Mouse (Mus musculus): ENCODE measurements at regions not wholly inside any gene's neighbourhood (a gene's known extent, or its start where the extent isn't known, plus 50 kb on each side); places are given as distances from the start of the nearest gene placed in this dataset.

DNA sequence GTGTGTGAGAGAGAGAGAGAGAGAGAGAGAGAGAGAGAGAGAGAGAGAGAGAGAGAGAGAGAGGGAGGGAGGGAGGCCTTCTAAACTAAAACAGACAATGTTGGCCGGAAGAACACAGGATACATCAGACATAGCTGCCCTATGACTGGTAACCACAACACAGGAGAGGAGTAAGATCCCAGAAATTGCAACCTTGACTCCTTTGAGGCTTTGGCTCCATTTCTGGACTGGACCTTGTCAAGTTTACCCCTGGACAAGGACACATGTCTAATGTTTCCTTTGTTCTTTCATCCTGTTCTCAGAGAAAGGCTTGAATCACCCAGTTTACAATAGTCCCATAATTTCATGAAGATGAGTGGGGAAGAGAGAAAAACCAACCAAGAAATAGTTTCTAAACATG is 233.7 kb upstream of the Clnk start:
- Histone ChIP-seq H3K27ac (replicated peaks) (no peak overlapping the region), H3K4me1 (no peaks in the 10 kb centered on the region), H3K4me3 (no peak overlapping the region), H3K9ac (no peak overlapping the region), H3K36me3 (no peaks in the 10 kb centered on the region), H3K9me3 (no peaks in the 10 kb centered on the region), H3K27me3 (replicated peaks) (no peaks in the 10 kb centered on the region), H3K4me2 (no peak overlapping the region)
- 71% methylated on average over 1 of the region's 1 CpGs for WGBS
- no peak for ATAC-seq (ENCODE audit: extremely low read depth, insufficient number of reproducible peaks, low FRiP score, low TSS enrichment)

DNA sequence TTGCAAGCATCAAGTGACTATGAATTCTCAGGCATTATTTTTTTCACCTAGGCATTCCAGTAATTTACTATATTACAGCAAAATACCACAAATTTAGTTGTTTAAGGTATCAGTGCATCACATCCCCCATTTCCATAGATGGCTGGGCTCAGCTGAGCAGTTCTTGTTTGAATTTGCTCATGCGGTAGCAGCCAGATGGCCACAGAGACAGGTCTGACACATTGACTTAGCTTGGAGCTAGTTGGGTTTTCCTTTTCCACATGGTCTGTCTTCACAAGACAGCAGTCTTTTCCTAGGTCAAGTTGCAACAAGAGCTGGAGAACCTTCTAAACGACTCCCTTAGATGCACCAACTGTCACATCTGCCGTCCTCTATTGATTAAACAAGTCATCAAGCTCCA is 232.9 kb upstream of the Clnk start:
- 78% methylated on average over 3 of the region's 3 CpGs for WGBS
- H3K36me3 ChIP-seq, result no peaks in the 10 kb centered on the region
- no peak overlapping the region for H3K9ac ChIP-seq
- no peak overlapping the region for H3K4me3 ChIP-seq
- H3K27me3 ChIP-seq (replicated peaks), result no peaks in the 10 kb centered on the region
- no peaks in the 10 kb centered on the region for H3K4me1 ChIP-seq
- ATAC-seq (ENCODE audit: extremely low read depth, insufficient number of reproducible peaks, low FRiP score, low TSS enrichment), result no peak
- no peak overlapping the region for H3K27ac ChIP-seq (replicated peaks)
- no peak overlapping the region for H3K4me2 ChIP-seq
- no peaks in the 10 kb centered on the region for H3K9me3 ChIP-seq

DNA sequence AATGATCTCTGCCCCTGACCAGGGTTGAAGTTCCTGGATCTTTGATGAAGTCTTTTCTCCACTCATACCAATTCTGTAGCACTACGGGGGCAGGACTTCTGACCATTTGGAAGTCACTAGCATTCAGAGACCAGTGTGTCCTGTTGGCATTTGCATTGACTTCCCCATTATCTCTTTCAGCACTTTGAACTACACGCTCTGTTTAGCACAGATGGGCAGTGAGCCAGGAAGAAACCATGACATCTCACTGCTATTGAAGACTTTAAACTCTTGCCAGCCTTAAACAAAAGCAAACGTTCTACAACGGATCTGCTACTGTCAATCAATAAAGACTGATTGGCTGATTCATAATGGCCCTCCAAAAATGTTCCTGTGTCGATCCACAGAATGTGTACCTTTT is 222.5 kb upstream of the Clnk start:
- Histone ChIP-seq H3K4me2 (no peak overlapping the region), H3K4me3 (no peak overlapping the region), H3K36me3 (no peaks in the 10 kb centered on the region), H3K4me1 (no peaks in the 10 kb centered on the region), H3K27ac (replicated peaks) (no peak overlapping the region), H3K9me3 (no peaks in the 10 kb centered on the region), H3K9ac (no peak overlapping the region), H3K27me3 (replicated peaks) (no peaks in the 10 kb centered on the region)
- WGBS, result 41% methylated on average over 5 of the region's 5 CpGs
- ATAC-seq (ENCODE audit: extremely low read depth, insufficient number of reproducible peaks, low FRiP score, low TSS enrichment), result no peak

DNA sequence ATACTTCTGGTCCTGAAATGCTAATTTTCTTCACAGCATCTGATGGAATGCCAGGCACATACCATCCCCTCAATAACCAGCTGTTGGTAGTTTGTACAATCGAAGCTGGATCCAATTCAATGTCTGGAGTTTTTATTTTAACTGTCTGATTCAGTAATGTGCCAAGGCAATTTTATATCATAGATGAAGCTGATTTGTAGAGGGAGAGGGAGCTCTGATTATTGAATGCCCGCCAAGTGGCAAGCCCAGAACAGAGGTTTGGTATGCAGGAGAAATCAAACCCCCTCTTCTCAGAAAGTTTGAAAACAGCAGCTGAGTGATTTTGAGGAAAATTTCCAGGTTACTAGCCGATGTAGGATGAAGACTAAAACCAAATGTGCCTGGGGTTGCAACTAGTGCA is 218.3 kb upstream of the Clnk start:
- Histone ChIP-seq H3K27ac (replicated peaks) (no peak overlapping the region), H3K4me2 (no peak overlapping the region), H3K4me1 (no peaks in the 10 kb centered on the region), H3K9ac (no peak overlapping the region), H3K4me3 (no peak overlapping the region), H3K9me3 (no peaks in the 10 kb centered on the region), H3K27me3 (replicated peaks) (no peaks in the 10 kb centered on the region), H3K36me3 (no peaks in the 10 kb centered on the region)
- WGBS, result 55% methylated on average over 3 of the region's 3 CpGs
- no peak for ATAC-seq (ENCODE audit: extremely low read depth, insufficient number of reproducible peaks, low FRiP score, low TSS enrichment)

DNA sequence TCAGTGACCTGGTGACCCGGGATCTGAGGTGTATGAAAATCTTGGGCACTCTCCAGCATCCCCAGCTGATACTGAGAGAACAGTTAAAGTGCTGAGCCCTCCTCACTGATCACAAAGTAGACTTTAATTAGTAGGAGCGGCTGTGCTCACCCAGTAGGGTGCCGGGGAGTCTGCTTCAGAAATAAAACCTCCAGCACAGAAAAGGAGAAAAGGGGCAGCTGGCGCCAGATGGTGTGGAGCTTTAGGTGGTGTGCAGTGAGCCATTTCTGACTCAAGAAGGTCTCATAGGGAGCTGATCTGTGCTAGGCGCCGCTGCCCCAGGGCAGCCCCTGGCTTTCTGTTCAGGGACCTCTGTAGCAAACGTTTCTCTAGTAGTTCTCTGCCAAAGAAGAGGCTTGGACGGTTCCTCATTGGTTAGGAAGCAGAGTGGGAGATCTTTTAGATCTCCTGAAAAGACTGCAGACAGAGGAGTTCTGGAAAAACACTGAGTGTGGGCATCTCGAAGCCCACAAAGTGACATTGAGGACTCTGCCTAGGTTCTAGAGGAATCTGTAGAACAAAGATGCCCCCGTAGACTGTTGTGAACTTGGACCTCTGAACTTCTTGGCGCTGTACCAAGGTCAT is 200.1 kb upstream of the Clnk start:
- no peaks in the 10 kb centered on the region for H3K27me3 ChIP-seq (replicated peaks)
- no peaks in the 10 kb centered on the region for H3K4me1 ChIP-seq
- no peaks in the 10 kb centered on the region for H3K9me3 ChIP-seq
- H3K27ac ChIP-seq (replicated peaks), result no peak overlapping the region
- no peak overlapping the region for H3K4me2 ChIP-seq
- H3K9ac ChIP-seq, result no peak overlapping the region
- no peaks in the 10 kb centered on the region for H3K36me3 ChIP-seq
- WGBS, result 52% methylated on average over 11 of the region's 11 CpGs
- ATAC-seq (ENCODE audit: extremely low read depth, insufficient number of reproducible peaks, low FRiP score, low TSS enrichment), result no peak
- no peak overlapping the region for H3K4me3 ChIP-seq

DNA sequence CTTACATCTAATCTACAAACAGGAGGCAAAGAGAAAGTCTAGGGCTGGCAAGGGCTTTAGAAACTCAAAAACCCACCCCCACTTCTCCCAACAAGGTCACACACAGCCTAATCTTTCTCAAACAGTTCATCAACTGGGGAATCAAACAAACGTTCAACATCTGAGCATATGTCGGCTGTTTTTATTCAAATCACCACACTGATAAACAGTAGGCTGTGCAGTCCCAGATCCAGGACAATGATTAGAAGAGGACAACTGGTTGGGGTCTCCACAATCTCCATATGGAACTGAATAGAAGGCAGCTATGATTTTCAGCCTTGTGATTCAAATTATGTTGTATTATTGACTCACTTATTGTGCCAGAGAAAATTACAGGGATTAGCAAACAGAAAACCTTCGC is 193.1 kb upstream of the Clnk start:
- H3K9ac ChIP-seq, result no peak overlapping the region
- no peaks in the 10 kb centered on the region for H3K4me1 ChIP-seq
- ATAC-seq (ENCODE audit: extremely low read depth, insufficient number of reproducible peaks, low FRiP score, low TSS enrichment), result no peak
- no peak overlapping the region for H3K4me3 ChIP-seq
- H3K4me2 ChIP-seq, result no peak overlapping the region
- no peaks in the 10 kb centered on the region for H3K9me3 ChIP-seq
- H3K27me3 ChIP-seq (replicated peaks), result no peaks in the 10 kb centered on the region
- 67% methylated on average over 3 of the region's 3 CpGs for WGBS
- H3K36me3 ChIP-seq, result no peaks in the 10 kb centered on the region
- no peak overlapping the region for H3K27ac ChIP-seq (replicated peaks)

DNA sequence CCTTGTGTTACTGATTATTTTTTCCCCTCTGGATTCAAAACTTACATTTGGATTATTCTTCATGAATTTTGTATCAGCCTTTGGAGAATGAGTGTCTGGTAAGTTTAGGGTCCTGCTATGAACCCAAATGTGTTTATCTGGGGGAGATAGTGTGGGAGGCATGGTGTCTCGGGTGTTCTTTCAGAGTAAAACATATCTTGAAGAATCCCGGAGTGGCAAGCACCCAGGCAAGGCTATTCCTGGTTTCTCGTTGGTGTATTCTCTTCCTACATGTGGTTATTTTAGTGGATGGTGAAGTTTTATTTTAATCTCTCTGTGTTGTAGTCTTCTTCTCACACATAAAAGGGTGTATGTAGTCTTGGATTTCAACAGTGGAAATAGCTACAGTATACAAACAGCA is 186.4 kb upstream of the Clnk start:
- ATAC-seq (ENCODE audit: extremely low read depth, insufficient number of reproducible peaks, low FRiP score, low TSS enrichment), result no peak
- no peak overlapping the region for H3K4me3 ChIP-seq
- H3K4me2 ChIP-seq, result no peak overlapping the region
- no peak overlapping the region for H3K9ac ChIP-seq
- no peaks in the 10 kb centered on the region for H3K9me3 ChIP-seq
- H3K36me3 ChIP-seq, result no peaks in the 10 kb centered on the region
- WGBS, result 51% methylated on average over 3 of the region's 3 CpGs
- no peak overlapping the region for H3K27ac ChIP-seq (replicated peaks)
- H3K4me1 ChIP-seq, result no peaks in the 10 kb centered on the region
- no peaks in the 10 kb centered on the region for H3K27me3 ChIP-seq (replicated peaks)

DNA sequence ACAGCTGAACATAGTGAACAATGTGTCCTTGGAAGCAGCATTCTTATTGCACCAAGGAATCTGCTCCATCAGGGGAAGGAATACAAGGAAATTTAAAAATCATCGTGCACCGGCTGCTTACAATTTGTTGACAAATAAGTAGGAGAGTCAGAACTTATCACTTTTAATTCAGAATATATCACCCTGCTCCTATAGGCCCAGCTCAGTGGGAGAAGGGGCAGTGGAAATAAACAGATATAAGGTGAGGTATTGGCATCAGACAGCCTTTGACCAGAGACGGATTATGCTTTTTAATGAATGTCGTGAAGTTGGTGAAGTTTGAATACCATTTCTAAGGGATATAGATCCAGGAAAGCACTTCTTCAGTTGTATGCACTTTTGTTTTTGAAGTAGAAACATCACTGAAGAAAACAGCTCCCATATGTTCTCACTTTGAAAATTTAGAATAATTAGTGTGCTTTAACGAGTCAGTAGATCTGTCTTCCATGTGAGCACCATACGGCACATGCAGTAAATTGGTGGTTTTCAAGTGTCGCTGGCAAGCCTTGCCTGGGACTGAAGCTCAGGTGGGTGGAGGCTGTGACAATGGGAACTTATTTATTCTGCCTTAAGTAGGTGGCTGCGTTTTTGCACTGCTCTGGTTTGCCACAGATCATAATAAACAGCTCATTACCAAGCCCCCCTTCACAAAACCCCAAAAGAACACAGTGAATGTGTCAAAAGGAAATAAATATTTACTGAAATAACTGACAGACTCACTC is 176.1 kb upstream of the Clnk start:
- H3K4me2 ChIP-seq, result no peak overlapping the region
- WGBS, result 81% methylated on average over 8 of the region's 8 CpGs
- no peak overlapping the region for H3K4me3 ChIP-seq
- H3K9ac ChIP-seq, result no peak overlapping the region
- no peaks in the 10 kb centered on the region for H3K36me3 ChIP-seq
- H3K27me3 ChIP-seq (replicated peaks), result no peaks in the 10 kb centered on the region
- ATAC-seq (ENCODE audit: extremely low read depth, insufficient number of reproducible peaks, low FRiP score, low TSS enrichment), result no peak
- H3K4me1 ChIP-seq, result no peaks in the 10 kb centered on the region
- H3K27ac ChIP-seq (replicated peaks), result no peak overlapping the region
- peaks cover 3% of the 10 kb centered on the region; the same call in 1 of the 2 replicates for H3K9me3 ChIP-seq

DNA sequence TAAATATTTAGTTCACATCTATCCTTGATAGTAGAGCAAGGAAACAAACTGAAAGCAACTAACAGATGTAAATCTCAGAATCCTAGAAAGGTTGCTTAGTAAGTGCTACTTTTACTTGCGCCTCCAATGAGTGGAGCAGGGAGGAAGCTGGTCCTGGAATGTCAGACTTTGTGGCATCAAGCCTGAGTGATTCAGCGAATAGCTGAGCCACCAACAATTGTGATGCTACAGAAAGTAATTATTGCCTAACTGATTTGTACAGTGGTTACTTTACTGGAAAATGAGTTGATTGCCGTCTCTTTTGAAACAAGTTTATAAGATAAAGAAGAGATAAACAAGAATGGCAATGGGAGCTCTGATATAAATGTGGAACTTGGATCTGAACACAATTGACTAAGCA is 173.9 kb upstream of the Clnk start:
- Histone ChIP-seq H3K27ac (replicated peaks) (no peak overlapping the region), H3K4me3 (no peak overlapping the region), H3K9ac (no peak overlapping the region), H3K4me2 (no peak overlapping the region), H3K27me3 (replicated peaks) (no peaks in the 10 kb centered on the region), H3K36me3 (no peaks in the 10 kb centered on the region), H3K4me1 (no peaks in the 10 kb centered on the region), H3K9me3 (peaks cover 6% of the 10 kb centered on the region; the same call in 1 of the 2 replicates)
- 69% methylated on average over 3 of the region's 3 CpGs for WGBS
- ATAC-seq (ENCODE audit: extremely low read depth, insufficient number of reproducible peaks, low FRiP score, low TSS enrichment), result no peak

DNA sequence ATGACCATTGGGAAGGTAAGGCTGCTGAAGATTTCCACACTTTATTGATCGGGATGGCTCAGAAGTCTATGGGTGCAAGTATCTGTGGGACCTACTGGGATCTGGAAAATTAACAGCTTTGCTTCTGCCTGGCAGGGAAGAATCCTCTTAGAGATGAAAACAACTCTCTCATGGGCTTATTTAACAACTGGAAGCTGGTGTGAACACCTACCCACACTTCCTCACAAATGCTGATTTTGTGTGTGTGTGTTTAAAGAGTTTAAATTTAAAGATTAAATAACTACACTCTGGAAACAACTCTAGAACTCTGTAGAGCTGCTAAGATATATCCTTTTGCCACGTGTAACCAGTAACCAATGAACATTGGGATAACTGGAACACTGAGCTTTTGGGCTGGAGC is 172.5 kb upstream of the Clnk start:
- Histone ChIP-seq H3K4me2 (no peak overlapping the region), H3K4me3 (no peak overlapping the region), H3K9ac (no peak overlapping the region), H3K27me3 (replicated peaks) (no peaks in the 10 kb centered on the region), H3K36me3 (no peaks in the 10 kb centered on the region), H3K9me3 (peaks cover 6% of the 10 kb centered on the region; the same call in 1 of the 2 replicates), H3K27ac (replicated peaks) (no peak overlapping the region), H3K4me1 (no peaks in the 10 kb centered on the region)
- ATAC-seq (ENCODE audit: extremely low read depth, insufficient number of reproducible peaks, low FRiP score, low TSS enrichment), result no peak
- 57% methylated on average over 2 of the region's 2 CpGs for WGBS

DNA sequence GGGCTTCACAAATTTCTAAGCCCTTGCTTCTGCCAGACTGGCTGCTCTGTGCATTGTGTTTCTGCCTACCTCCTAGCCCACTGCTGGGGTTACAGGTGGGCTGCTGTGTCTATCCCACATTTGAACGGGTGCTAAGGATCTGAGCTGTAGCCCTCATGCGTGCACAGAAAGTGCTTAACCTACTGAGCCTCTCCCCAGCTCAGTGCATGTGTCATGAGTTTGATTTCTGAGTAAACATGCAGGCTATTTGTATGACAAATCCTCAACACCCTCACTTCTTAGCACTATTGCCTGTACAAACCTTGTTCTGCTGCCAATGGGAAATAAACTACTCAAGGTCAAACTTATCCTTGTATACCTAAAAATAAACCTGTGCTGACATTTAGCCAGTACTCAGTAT is 163.9 kb upstream of the Clnk start:
- ATAC-seq (ENCODE audit: extremely low read depth, insufficient number of reproducible peaks, low FRiP score, low TSS enrichment), result no peak
- Histone ChIP-seq H3K4me3 (no peak overlapping the region), H3K4me1 (0 out of 2 replicates have a peak, but pooled peaks cover 3% of the 10 kb centered on the region), H3K4me2 (no peak overlapping the region), H3K27ac (replicated peaks) (no peak overlapping the region), H3K9ac (no peak overlapping the region), H3K27me3 (replicated peaks) (no peaks in the 10 kb centered on the region), H3K9me3 (no peaks in the 10 kb centered on the region), H3K36me3 (no peaks in the 10 kb centered on the region)
- 69% methylated on average over 2 of the region's 2 CpGs for WGBS

DNA sequence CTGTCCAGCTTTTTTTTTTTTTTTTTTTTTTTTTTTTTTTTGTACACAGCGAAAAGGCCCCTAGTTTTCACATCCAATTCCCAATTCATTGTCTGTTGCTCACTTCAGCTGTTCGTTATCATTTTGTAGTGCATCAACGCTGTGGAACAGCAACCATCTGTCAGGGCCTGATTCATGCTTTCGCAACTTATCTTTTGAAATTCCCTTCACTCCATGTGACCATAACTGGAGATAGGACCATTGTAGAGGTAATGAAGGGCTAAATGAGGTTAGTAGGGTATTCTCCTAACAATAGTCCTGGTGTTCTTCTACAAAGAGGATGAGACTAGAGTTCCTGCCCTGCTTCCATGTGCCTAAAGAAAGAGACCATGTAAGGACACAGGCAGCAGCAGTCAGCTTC is 146.6 kb upstream of the Clnk start:
- Histone ChIP-seq H3K9me3 (no peaks in the 10 kb centered on the region), H3K4me2 (no peak overlapping the region), H3K27me3 (replicated peaks) (no peaks in the 10 kb centered on the region), H3K36me3 (no peaks in the 10 kb centered on the region), H3K9ac (no peak overlapping the region), H3K27ac (replicated peaks) (no peak overlapping the region), H3K4me1 (no peaks in the 10 kb centered on the region), H3K4me3 (no peak overlapping the region)
- WGBS, result 70% methylated on average over 4 of the region's 4 CpGs
- no peak for ATAC-seq (ENCODE audit: extremely low read depth, insufficient number of reproducible peaks, low FRiP score, low TSS enrichment)

Measured in heart, embryonic 13.5 days (tissue).